Mouse (Mus musculus) colon, adult 2 months (tissue): ENCODE results near the gene Ackr1. TPM values are rescaled to one million over a fixed set of nuclear protein-coding genes. Genes with fewer than 3 reads are reported as not detected.

ENCODE experiments used
- polyA plus RNA-seq: library from polyadenylated mRNA; depleted of rRNA; stranded (reverse); fragments of >200 nt; gene quantifications from 2 replicates; pipeline ENCODE4 v1.2.3, GENCODE M21; 2012; rRNA removed

Gene Ackr1
- 12.9 and 18.3 TPM in 2 replicates for polyA plus RNA-seq

GRCm38 (mm10) chr1:173333312-173334253 is at the start of gene Ackr1:
Gene Ackr1, minus strand, starts transcription at chr1:173333750.

GRCm38 (mm10) chr1:173367356-173368046 is 34.0 kb upstream of the Ackr1 start, which contains the start of gene Cadm3:
Gene Cadm3, minus strand, starts transcription at chr1:173367695.

GRCm38 (mm10) chr1:173350372-173350957 is 16.9 kb upstream of the Ackr1 start, which contains the start of gene Aim2:
Gene Aim2, plus strand, starts transcription at chr1:173350879.

Other genes with a start within 250 kb of the Ackr1 start
- not detected in 2 replicates for gene Olfr1408, start 196.4 kb downstream of the Ackr1 start, polyA plus RNA-seq
- not detected in 2 replicates for gene Olfr1406, start 143.1 kb downstream of the Ackr1 start, polyA plus RNA-seq
- gene Olfr218, start 135.9 kb downstream of the Ackr1 start, polyA plus RNA-seq, result not detected in 2 replicates
- gene Olfr1404, start 121.4 kb downstream of the Ackr1 start, polyA plus RNA-seq, result not detected in 2 replicates
- gene Fcer1a, start 106.5 kb downstream of the Ackr1 start, polyA plus RNA-seq, result not detected in 2 replicates
- gene Olfr418, start 67.7 kb downstream of the Ackr1 start, polyA plus RNA-seq, result not detected in 2 replicates
- gene Mptx2, start 56.0 kb downstream of the Ackr1 start, polyA plus RNA-seq, result 0.23 and 5.5 TPM in 2 replicates
- 9.1 and 10.1 TPM in 2 replicates for gene Aim2, start 17.1 kb upstream of the Ackr1 start, polyA plus RNA-seq
- 11.3 and 14.2 TPM in 2 replicates for gene Cadm3, start 33.9 kb upstream of the Ackr1 start, polyA plus RNA-seq
- gene Ifi206, start 157.3 kb upstream of the Ackr1 start, polyA plus RNA-seq, result 0.20 and 0.25 TPM in 2 replicates
- gene Ifi214, start 202.2 kb upstream of the Ackr1 start, polyA plus RNA-seq, result 0.05 TPM in 1 of 2 replicates, not detected in the other